Mouse (Mus musculus) midbrain, embryonic 13.5 days (tissue): ENCODE data around the gene Ppat. TPM values are rescaled to one million over a fixed set of nuclear protein-coding genes. Genes with fewer than 3 reads are reported as not detected.

Experiments
- ATAC-seq: fragments of 200-750 bp; cut with Nextera tagmentation; 2 replicates; pipeline ENCODE4 v1.8.0; 2017; ENCODE audit warnings: mild to moderate bottlenecking, moderate TSS enrichment, moderate library complexity
- H3K27ac ChIP-seq: fragments of 300-500 bp; sonication (generic); 2 replicates; pipeline ENCODE4 v1.5.1; 2015; ENCODE audit warnings: inconsistent platforms, mild to moderate bottlenecking, moderate library complexity
- H3K27me3 ChIP-seq: fragments of 300-500 bp; sonication (generic); 2 replicates; pipeline ENCODE4 v1.6.1; 2015; ENCODE audit warnings: mild to moderate bottlenecking, inconsistent platforms
- H3K36me3 ChIP-seq: fragments of 300-500 bp; sonication (generic); 2 replicates; pipeline ENCODE4 v1.6.1; 2015; ENCODE audit warnings: mild to moderate bottlenecking, inconsistent platforms
- H3K4me1 ChIP-seq: fragments of 300-500 bp; sonication (generic); replicated peaks from 2 replicates; pipeline ENCODE4 v1.6.1; 2015; ENCODE audit warnings: inconsistent platforms
- H3K4me2 ChIP-seq: fragments of 300-500 bp; sonication (generic); replicated peaks from 2 replicates; pipeline ENCODE4 v1.6.1; 2015; ENCODE audit warnings: moderate library complexity, mild to moderate bottlenecking, inconsistent platforms
- H3K4me3 ChIP-seq: fragments of 300-500 bp; sonication (generic); replicated peaks from 2 replicates; pipeline ENCODE4 v1.5.1; 2015; ENCODE audit warnings: mild to moderate bottlenecking, inconsistent platforms
- H3K9ac ChIP-seq: fragments of 300-500 bp; sonication (generic); replicated peaks from 2 replicates; pipeline ENCODE4 v1.6.1; 2015; ENCODE audit warnings: mild to moderate bottlenecking, inconsistent platforms
- H3K9me3 ChIP-seq: fragments of 300-500 bp; sonication (generic); 2 replicates; pipeline ENCODE4 v1.6.1; 2016; ENCODE audit warnings: mild to moderate bottlenecking, inconsistent platforms
- WGBS: fragments of 180-500 bp; shearing (Covaris S2); methylation state at CpG from one replicate; pipeline ENCODE4 v1.1.7; 2015; 5-methylcytosine and 5-hydroxymethylcytosine counted together
- polyA plus RNA-seq: library from polyadenylated mRNA; unstranded; fragments of >200 nt; fragmentation: Nextera tagmentation; extraction: Ambion mirVana; gene quantifications from 2 replicates; pipeline ENCODE4 v1.2.1, GENCODE M21; 2015

Ppat gene
- polyA plus RNA-seq, 1 experiment from 2014 or later, result 14.4 TPM

GRCm38 (mm10) chr5:76964651-76965050 lies 13.3 kb upstream of the Ppat start:
- peaks cover 79% of the 10 kb centered on the region for H3K36me3 ChIP-seq
- H3K4me2 ChIP-seq, result no peak overlapping the region
- H3K4me3 ChIP-seq, result no peak overlapping the region
- H3K9ac ChIP-seq, result no peak overlapping the region
- 90% methylated on average over 3 of the region's 3 CpGs for WGBS
- H3K4me1 ChIP-seq, result no peaks in the 10 kb centered on the region
- no peak overlapping the region for H3K27ac ChIP-seq
- ATAC-seq, result no peak
- H3K9me3 ChIP-seq, result no peaks in the 10 kb centered on the region
- no peaks in the 10 kb centered on the region for H3K27me3 ChIP-seq

- 87% methylated on average over 11 of the region's 11 CpGs for WGBS
- Histone ChIP-seq H3K4me3 (no peak overlapping the region), H3K27ac (no peak overlapping the region), H3K4me2 (no peak overlapping the region), H3K9me3 (no peaks in the 10 kb centered on the region), H3K36me3 (peaks cover 79% of the 10 kb centered on the region), H3K27me3 (no peaks in the 10 kb centered on the region), H3K4me1 (no peaks in the 10 kb centered on the region), H3K9ac (no peak overlapping the region)
- no peak for ATAC-seq
Measured at GRCm38 (mm10) chr5:76962545-76962944, 11.2 kb upstream of the Ppat start.

- H3K4me1 ChIP-seq, result 0 out of 2 replicates have a peak, but pooled peaks cover 2% of the 10 kb centered on the region
- no peak overlapping the region for H3K9ac ChIP-seq
- H3K36me3 ChIP-seq, result peaks cover 73% of the 10 kb centered on the region
- no peaks in the 10 kb centered on the region for H3K9me3 ChIP-seq
- WGBS, result 91% methylated on average over 5 of the region's 5 CpGs
- no peak for ATAC-seq
- no peak overlapping the region for H3K4me3 ChIP-seq
- H3K27ac ChIP-seq, result no peak overlapping the region
- no peak overlapping the region for H3K4me2 ChIP-seq
- H3K27me3 ChIP-seq, result no peaks in the 10 kb centered on the region
Measured at GRCm38 (mm10) chr5:76959587-76959986, 8.2 kb upstream of the Ppat start.

- H3K4me2 ChIP-seq, result no peak overlapping the region
- H3K36me3 ChIP-seq, result peaks cover 62% of the 10 kb centered on the region
- H3K27me3 ChIP-seq, result no peaks in the 10 kb centered on the region
- H3K9ac ChIP-seq, result no peak overlapping the region
- WGBS, result 91% methylated on average over 1 of the region's 1 CpGs
- H3K4me1 ChIP-seq, result peaks cover 8% of the 10 kb centered on the region; the same call in 1 of the 2 replicates
- no peak for ATAC-seq
- no peaks in the 10 kb centered on the region for H3K9me3 ChIP-seq
- no peak overlapping the region; the same call in 1 of the 2 replicates for H3K27ac ChIP-seq
- H3K4me3 ChIP-seq, result no peak overlapping the region
Measured at GRCm38 (mm10) chr5:76957954-76958353, 6.6 kb upstream of the Ppat start.

- Histone ChIP-seq H3K27ac (no peak overlapping the region), H3K4me2 (no peak overlapping the region), H3K4me3 (no peak overlapping the region), H3K27me3 (no peaks in the 10 kb centered on the region), H3K9me3 (no peaks in the 10 kb centered on the region), H3K36me3 (peaks cover 40% of the 10 kb centered on the region), H3K9ac (no peak overlapping the region), H3K4me1 (peaks cover 21% of the 10 kb centered on the region)
- ATAC-seq, result no peak
- 91% methylated on average over 4 of the region's 4 CpGs for WGBS
Measured at GRCm38 (mm10) chr5:76955474-76955873, 4.1 kb upstream of the Ppat start.

GRCm38 (mm10) chr5:76954271-76954900 lies 3.0 kb upstream of the Ppat start:
- peaks cover 32% of the 10 kb centered on the region for H3K36me3 ChIP-seq
- H3K4me2 ChIP-seq, result 0 out of 2 replicates have a peak overlapping the region, but pooled peaks have one; percentile 3
- no peak overlapping the region for H3K4me3 ChIP-seq
- H3K9ac ChIP-seq, result no peak overlapping the region
- H3K27ac ChIP-seq, result no peak overlapping the region
- no peaks in the 10 kb centered on the region for H3K27me3 ChIP-seq
- WGBS, result 89% methylated on average over 6 of the region's 6 CpGs
- peaks cover 32% of the 10 kb centered on the region for H3K4me1 ChIP-seq
- H3K9me3 ChIP-seq, result no peaks in the 10 kb centered on the region
- no peak for ATAC-seq

GRCm38 (mm10) chr5:76953794-76954193 lies 2.4 kb upstream of the Ppat start:
- Histone ChIP-seq H3K27ac (no peak overlapping the region), H3K27me3 (no peaks in the 10 kb centered on the region), H3K4me2 (0 out of 2 replicates have a peak overlapping the region, but pooled peaks have one; percentile 3), H3K9ac (no peak overlapping the region), H3K4me3 (no peak overlapping the region), H3K9me3 (no peaks in the 10 kb centered on the region), H3K4me1 (peaks cover 33% of the 10 kb centered on the region), H3K36me3 (peaks cover 28% of the 10 kb centered on the region)
- 84% methylated on average over 3 of the region's 3 CpGs for WGBS
- no peak for ATAC-seq

- H3K4me2 ChIP-seq, result peak overlapping the region; percentile 91
- H3K27ac ChIP-seq, result peak overlapping the region; percentile 83; the same call in 1 of the 2 replicates
- peaks cover 14% of the 10 kb centered on the region for H3K36me3 ChIP-seq
- no peaks in the 10 kb centered on the region for H3K9me3 ChIP-seq
- H3K27me3 ChIP-seq, result no peaks in the 10 kb centered on the region
- H3K9ac ChIP-seq, result peak overlapping the region; percentile 63
- H3K4me3 ChIP-seq, result peak overlapping the region; percentile 53
- 18% methylated on average over 7 of the region's 7 CpGs for WGBS
- peaks cover 33% of the 10 kb centered on the region for H3K4me1 ChIP-seq
- ATAC-seq, result no peak
Measured at GRCm38 (mm10) chr5:76952112-76953040, 998 bp upstream of the Ppat start.

DNA sequence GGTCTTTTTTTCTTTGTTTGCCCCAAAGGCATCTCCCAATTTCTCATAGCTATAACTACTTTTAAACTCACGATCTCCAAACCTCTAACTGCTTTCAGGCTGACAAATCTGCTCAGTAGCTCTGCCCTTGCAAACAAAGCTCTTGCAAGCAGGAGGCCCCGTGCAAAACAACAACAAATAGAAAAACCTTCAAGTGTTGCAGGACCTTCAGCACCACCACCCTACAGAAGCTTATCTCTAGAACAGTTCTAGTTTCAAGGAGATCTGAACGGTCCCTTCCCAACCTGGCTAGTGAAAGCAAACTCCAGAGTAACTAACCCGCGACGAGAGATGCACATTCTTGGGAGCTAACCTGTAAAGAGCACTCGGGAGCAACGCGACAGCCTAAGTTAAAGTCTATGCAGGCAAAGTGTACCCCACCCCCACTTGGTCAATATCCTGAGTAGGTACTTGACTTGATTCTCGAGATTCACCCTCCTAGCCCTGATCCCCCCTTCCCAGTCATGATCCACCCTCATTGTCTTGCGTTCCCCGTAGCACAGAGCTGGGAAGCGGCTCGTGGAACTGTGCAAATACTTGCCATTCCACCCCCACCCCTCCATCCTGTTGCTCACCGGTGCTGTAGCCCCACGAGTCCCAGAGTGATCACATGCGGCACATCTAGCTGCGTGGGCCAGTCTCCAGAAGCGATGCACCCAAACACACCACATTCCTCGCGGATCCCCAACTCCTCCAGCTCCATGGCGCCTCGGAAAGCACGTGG lies 854 bp downstream of the Ppat start:
- Histone ChIP-seq H3K4me1 (peaks cover 37% of the 10 kb centered on the region), H3K9me3 (no peaks in the 10 kb centered on the region), H3K27me3 (no peaks in the 10 kb centered on the region), H3K36me3 (0 out of 2 replicates have a peak, but pooled peaks cover 4% of the 10 kb centered on the region), H3K27ac (peak overlapping the region; percentile 83), H3K4me3 (peak overlapping the region; percentile 53), H3K4me2 (peak overlapping the region; percentile 91), H3K9ac (peak overlapping the region; percentile 68)
- under 1% methylated on average over 24 of the region's 24 CpGs for WGBS
- no peak for ATAC-seq

GRCm38 (mm10) chr5:76947758-76948157 lies 3.6 kb downstream of the Ppat start:
- ATAC-seq, result no peak
- no peaks in the 10 kb centered on the region for H3K9me3 ChIP-seq
- peaks cover 26% of the 10 kb centered on the region for H3K4me1 ChIP-seq
- H3K27me3 ChIP-seq, result no peaks in the 10 kb centered on the region
- no peak overlapping the region for H3K9ac ChIP-seq
- WGBS, result 96% methylated on average over 4 of the region's 4 CpGs
- no peaks in the 10 kb centered on the region for H3K36me3 ChIP-seq
- H3K4me2 ChIP-seq, result no peak overlapping the region
- no peak overlapping the region for H3K27ac ChIP-seq
- no peak overlapping the region for H3K4me3 ChIP-seq

- Histone ChIP-seq H3K4me2 (no peak overlapping the region), H3K27ac (no peak overlapping the region), H3K27me3 (no peaks in the 10 kb centered on the region), H3K4me1 (peaks cover 20% of the 10 kb centered on the region), H3K9me3 (no peaks in the 10 kb centered on the region), H3K36me3 (no peaks in the 10 kb centered on the region), H3K4me3 (no peak overlapping the region), H3K9ac (no peak overlapping the region)
- no peak for ATAC-seq
- WGBS, result 92% methylated on average over 4 of the region's 4 CpGs
Measured at GRCm38 (mm10) chr5:76947142-76947541, 4.2 kb downstream of the Ppat start.
